Mouse (Mus musculus): Measurements from ENCODE around the gene Slc39a11.

Gene Slc39a11

GRCm38 (mm10) chr11:113253169-113253568, 396.7 kb downstream of the Slc39a11 start:
- no peak for DNase-seq (ENCODE audit: low read depth, low spot score)

- DNase-seq (ENCODE audit: low read depth, low spot score): no peak
Observed at GRCm38 (mm10) chr11:113251172-113251571, 398.7 kb downstream of the Slc39a11 start.

DNA sequence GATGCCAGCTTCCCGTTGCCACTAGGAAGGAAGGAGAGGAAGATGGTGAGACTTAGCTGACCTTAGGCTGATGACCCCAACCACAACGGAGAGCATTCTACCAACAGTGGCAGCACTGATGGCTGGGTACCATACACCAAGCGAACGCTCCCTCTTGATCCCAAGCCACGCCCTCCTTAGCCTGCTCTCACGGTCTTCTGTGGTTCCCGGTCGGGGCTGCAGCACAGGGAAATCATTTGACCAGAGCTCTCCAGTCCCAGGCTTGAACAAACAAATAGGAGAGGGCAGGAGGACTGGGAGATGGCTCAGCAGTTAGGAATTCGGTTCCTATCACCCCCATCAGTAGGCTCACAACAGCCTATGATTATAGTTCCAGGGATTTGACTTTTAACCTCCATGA, 403.4 kb downstream of the Slc39a11 start:
- DNase-seq (ENCODE audit: low read depth, low spot score): no peak

DNA sequence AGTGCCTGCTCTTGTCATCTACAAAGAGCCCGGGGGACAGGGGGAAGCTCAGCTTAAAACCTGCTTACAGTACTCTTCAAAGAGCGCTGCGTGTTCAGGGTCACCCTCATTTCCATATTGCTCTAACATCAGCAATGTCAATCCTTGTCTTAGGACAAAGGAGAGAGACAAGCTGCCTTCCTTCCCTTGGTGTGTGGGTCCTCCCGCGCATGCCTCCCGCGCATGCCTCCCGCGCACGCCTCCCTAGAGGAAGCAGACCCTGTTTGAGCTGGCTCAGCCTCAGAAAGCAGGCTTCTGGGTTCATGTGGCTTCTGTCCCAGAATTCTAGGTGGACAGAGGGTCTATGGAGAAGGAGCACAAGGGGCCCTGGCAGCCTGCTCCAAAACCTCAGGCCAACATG, 404.2 kb downstream of the Slc39a11 start:
- DNase-seq (ENCODE audit: low read depth, low spot score): no peak

- no peak for DNase-seq (ENCODE audit: low read depth, low spot score)
Observed at GRCm38 (mm10) chr11:113234432-113234831, 415.4 kb downstream of the Slc39a11 start.

- peak; percentile 58 for DNase-seq (ENCODE audit: low read depth, low spot score)
Observed at GRCm38 (mm10) chr11:113232049-113232448, 417.8 kb downstream of the Slc39a11 start.

- peak; percentile 54 for DNase-seq (ENCODE audit: low read depth, low spot score)
Observed at GRCm38 (mm10) chr11:113230410-113231132, 419.3 kb downstream of the Slc39a11 start.

GRCm38 (mm10) chr11:113225748-113226147, 424.1 kb downstream of the Slc39a11 start:
- DNase-seq (ENCODE audit: low read depth, low spot score): no peak

GRCm38 (mm10) chr11:113223756-113224323, 426.0 kb downstream of the Slc39a11 start:
- peak; percentile 47 for DNase-seq (ENCODE audit: low read depth, low spot score)

GRCm38 (mm10) chr11:113221267-113222195, 428.3 kb downstream of the Slc39a11 start:
- peak; percentile 87 for DNase-seq (ENCODE audit: low read depth, low spot score)

DNA sequence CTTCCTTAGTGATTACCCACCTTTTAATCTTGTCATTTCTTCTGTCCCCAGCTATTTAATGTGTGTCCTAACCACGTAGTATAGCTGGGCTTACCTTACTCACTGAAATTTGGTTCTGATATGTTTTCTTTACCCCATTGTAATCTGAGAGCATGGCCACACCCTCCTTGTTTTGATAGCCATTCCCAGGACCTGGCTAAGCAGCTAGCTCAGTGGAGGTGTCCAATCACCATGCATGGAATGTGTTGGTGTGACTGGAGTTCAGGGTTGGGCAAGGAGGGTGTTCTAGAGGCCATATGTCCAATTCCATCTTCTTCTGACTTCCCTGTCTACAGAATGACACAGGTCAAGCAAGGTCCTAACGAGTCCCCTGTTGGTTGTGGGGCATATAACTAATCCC, 429.2 kb downstream of the Slc39a11 start:
- no peak for DNase-seq (ENCODE audit: low read depth, low spot score)

GRCm38 (mm10) chr11:113214741-113215140, 435.1 kb downstream of the Slc39a11 start:
- DNase-seq (ENCODE audit: low read depth, low spot score): no peak

GRCm38 (mm10) chr11:113212390-113213025, 437.4 kb downstream of the Slc39a11 start:
- no peak for DNase-seq (ENCODE audit: low read depth, low spot score)

- DNase-seq (ENCODE audit: low read depth, low spot score): no peak
Observed at GRCm38 (mm10) chr11:113209220-113209878, 440.5 kb downstream of the Slc39a11 start.

DNA sequence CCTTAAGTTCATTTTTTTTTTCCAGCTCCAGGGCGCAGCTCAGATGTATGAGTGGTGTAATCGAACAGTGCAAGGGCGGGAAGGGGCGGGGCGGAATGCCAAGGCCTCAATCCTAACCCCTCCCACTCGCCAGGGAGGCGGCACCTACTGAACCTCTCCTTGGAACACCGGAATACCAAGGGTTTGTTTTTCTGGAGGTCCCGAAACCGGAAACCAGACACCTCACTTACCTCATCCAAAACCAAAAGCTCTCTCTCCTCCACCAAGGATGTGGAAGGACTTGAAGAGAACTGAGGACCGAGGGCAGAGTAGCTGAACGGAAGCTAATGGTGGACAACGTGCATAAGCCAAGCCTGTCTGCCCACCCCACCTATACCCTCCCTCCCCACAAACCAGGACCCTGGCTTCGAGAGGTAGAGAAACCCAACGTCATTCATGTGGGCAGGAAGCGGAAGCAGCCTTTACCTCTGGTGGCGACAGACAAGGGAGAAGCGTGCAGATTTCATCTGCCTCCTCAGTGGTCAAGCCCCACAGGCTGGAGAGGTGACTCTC, 441.3 kb downstream of the Slc39a11 start:
- DNase-seq (ENCODE audit: low read depth, low spot score): no peak

DNA sequence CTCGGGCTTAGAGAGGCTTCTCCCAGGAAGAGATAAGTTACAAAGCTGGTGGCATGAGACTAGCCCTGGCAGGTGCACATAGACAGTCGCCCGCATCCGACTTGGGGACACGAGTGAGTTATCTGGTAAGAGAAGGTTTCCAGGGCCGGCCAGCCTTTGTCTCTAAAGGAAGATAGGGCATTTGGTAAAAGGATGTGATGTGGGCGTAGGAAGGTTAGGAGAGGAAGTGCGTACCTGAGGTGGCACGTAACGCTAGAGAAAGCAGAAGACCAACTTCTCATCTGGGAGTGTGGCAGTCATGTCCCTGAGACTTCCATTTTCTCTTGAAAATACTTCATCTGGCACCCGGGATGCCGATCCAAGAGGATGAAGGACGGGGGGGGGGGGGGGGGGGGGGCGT, 441.9 kb downstream of the Slc39a11 start:
- no peak for DNase-seq (ENCODE audit: low read depth, low spot score)

GRCm38 (mm10) chr11:113206099-113206498, 443.8 kb downstream of the Slc39a11 start:
- no peak for DNase-seq (ENCODE audit: low read depth, low spot score)

GRCm38 (mm10) chr11:113203008-113203407, 446.9 kb downstream of the Slc39a11 start:
- DNase-seq (ENCODE audit: low read depth, low spot score): no peak

GRCm38 (mm10) chr11:113201470-113201997, 448.3 kb downstream of the Slc39a11 start:
- peak; percentile 91 for DNase-seq (ENCODE audit: low read depth, low spot score)

DNA sequence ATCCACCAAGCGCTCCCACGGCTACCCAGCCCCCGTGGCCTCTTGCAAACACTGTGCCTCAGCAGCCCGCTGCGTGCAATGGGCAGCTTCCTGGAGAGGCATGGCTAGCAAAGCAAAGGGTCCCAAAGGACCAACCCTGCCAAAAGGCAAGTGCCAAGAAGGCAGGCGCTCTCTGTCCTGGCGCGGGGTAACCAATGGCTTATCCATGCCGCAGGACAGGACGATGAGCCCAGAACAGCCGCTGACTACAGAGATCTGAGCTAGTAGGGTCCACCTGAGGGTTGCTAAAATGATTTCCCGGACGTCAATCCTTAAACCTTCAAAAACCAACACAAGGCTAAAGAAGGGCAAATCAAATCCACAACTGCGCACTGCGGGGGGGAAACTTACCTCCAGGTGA, 449.0 kb downstream of the Slc39a11 start:
- DNase-seq (ENCODE audit: low read depth, low spot score): no peak

DNA sequence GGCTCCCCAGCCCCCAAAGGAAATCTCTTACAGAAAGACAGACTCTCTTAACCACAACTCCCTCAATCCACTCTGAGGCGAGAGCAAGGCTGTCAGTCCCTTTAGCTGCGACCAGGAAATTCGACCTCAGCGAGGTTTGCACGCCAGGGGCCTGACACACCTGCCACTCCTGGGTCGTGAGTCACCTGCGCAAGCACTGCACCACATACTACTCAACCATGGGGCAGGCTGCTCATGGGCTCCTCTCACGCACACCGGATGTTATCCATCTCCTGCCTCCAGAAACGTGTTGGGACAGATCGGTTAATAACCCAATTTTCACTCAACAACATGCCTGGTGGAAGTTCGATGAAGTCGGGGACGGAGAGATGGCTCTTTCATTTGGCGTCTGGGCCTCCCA, 451.3 kb downstream of the Slc39a11 start:
- DNase-seq (ENCODE audit: low read depth, low spot score): no peak

All from mesoderm, embryonic 11.5 days (tissue).